Mouse (Mus musculus) liver, adult (tissue): ENCODE data around the gene Nmbr.

Experiments
- GATA4 ChIP-seq: IDR thresholded peaks from 2 replicates; pipeline ENCODE4 v1.6.1; 2014; ENCODE audit warnings: mild to moderate bottlenecking, low read length; ENCODE audit not compliant: insufficient replicate concordance

Nmbr gene

DNA sequence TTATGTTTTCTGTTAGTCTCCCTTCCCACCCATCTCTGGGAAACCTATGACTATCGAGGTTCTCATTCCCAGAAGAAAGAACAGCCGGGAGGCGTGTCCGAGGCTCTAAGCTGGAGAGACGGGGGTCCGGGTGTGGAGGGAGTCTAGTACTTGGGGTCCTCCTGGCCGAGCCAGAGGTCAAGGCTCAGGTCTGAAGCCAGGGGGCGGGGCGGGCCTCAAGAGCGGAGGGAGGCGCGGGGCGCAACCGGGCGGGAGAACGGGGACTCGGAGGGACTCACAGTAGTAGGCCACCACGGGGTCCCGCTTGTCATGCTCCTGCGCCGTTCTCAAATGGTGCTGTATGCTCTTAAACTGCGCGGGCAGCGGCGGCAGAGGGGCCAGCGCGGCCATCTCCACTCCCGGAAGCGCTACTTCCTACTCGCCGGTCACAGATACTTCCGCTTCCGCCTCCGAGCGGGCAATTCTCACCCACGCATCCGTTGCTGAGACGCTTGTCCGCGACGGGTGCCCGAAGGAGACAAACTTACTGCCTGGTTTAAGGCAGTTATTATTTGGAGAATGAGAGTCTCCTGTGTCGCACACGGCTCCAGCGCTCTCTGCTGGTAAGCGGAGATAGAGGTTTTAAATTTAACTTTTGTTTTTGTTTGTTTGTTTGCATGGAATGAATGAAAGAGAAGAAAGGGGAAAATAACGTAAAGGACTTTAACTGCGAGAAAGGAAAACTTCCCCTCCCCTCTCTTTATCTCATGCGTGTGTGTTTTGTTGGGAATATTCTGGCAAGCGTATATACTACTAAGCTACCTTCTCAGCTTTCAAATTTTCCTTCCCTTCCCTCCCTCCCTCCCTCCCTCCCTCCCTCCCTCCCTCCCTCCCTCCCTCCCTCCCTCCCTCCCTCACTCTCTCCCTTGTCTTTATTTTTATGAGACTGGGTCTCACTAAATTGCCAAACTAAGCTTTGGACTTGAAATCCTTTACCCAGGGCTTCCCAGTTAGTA, at the start of gene Nmbr, which contains the start of gene Vta1:
Nmbr (plus strand) TSS at position 520 of the 995 bp plus-strand sequence.
Vta1 (minus strand) TSS at position 489 of the 995 bp plus-strand sequence.
- TF ChIP-seq GATA4: peak; percentile 63; the same call in 1 of the 2 replicates

DNA sequence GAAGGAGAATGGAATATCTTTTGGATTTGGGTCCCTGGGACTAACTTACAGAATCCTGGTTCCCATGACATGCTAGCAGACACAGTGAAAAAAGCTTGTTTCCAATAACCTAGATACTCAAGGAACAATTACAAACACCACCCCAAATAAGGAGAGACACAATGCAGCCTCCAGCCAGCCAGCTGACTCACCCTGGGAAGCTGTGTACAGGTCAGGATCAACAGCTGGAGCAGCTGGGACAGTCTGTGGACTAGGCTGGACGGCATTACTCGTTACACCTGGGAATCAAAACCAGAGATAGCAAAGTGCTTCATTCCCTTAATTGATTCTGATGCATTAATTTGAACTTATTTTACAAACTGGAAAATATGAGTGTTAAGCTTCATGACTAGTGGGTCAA, 44.5 kb upstream of the Nmbr start:
- TF ChIP-seq GATA4: no peak

GRCm38 (mm10) chr10:14666147-14666546, 39.2 kb upstream of the Nmbr start:
- peak; percentile 90; the same call in 1 of the 2 replicates for TF ChIP-seq GATA4

GRCm38 (mm10) chr10:14685663-14686062, 19.7 kb upstream of the Nmbr start:
- TF ChIP-seq GATA4: no peak

GRCm38 (mm10) chr10:14688785-14689442, 16.5 kb upstream of the Nmbr start:
- TF ChIP-seq GATA4: no peak

DNA sequence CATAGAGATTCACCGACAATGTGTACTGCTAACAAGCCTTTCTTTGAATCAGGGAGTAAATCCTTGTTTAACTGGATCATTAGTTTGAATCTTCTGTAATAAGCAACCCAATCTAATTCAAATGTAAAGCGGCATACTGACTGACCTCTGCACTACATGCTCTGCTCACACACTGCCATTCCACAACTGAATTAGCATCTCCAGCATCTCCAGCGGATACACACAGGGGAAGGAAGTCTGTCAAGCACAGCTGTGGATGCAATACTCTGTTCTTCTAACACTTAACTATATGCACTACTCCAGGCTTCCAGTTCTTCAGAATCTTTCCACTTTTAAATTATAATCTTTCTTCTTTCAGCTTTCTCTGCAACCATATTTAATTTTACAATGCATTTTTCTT, 15.0 kb upstream of the Nmbr start:
- TF ChIP-seq GATA4: no peak

DNA sequence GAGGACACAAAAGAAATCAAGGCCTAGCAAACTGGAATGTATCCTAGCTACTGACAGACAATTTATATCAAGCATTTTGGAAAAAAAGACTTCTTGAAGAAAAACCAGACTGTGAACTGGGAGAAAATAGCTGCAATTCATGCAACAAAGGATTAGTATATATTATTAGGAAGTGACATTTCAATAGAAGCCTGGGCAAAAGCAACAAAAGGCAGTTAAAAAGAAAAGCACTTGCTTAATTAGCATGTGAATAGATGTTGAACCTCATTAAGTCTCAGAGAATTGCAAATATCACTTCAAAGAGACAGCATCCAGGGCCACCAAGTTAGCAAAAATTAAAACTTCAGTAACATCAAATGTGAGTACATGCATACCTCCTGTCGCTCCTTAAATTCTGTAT, 2.2 kb upstream of the Nmbr start:
- no peak for TF ChIP-seq GATA4

DNA sequence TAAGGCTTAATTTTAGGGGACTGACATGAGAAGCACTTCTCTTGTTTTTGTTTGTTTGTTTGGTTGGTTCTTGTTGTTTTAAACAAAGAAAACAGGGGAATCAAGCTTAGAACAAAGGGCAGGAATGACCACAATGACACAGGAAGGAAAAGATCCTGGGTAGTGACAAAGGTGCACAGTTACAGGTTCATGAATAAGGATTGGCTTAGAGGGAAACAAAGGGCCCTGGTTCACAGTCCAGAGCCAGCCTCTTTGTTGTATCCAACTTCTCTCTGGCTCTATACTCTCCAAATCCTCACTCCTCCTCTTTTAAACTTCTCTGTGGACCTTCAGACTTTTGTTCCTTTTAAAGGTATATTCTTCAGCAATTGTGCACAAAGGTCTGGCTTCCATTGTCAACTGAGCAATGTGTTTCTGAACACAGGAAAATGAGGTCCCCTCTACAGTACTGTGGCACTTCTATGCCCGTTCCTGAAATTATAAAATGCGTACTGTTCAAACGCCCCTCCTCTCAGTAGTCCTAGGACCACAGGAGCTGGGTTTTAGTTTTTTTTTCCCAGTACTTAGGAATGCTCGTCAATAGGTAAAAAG, 1.5 kb upstream of the Nmbr start:
- no peak for TF ChIP-seq GATA4

DNA sequence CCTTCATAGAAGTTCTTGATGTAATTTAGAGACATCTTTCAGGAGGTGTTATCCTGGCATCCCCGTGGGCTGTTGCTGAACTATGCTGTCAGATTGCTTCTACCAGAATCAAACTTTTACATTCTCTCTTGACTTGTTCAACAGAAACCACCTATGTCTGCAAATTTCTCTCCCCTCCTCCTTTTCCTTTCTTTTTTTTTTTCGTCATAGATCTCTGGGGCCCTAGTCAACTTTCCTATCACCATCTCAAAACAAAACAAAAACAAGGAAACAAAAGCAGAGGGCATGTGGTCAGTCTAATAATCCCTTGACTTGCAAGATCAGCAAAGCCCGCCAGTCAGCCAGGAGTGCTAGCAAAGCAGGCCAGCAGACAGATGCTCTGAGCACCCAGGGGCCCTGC, 12.7 kb downstream of the Nmbr start, which contains the start of gene Gje1:
Gje1 (minus strand) TSS at position 101 of the 400 bp plus-strand sequence.
- TF ChIP-seq GATA4: no peak

DNA sequence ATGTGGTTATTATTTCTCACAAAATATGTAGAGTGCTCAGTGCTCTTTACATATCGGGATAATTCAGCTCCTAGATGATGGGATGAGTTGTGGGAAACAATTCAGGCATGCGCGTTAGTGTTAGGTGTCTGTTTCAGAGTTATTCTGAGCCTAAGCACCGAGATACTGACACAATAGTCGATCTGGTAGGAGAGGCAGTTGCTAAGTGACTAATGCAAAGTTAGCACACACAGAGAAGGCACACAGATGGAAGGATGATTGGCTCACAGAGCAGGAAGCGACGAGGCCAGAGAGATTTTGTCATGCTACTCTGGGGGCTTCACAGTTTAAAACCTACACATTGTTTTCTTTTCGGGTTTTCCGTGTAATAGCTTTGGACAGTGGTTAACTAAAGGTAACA, 20.3 kb downstream of the Nmbr start:
- TF ChIP-seq GATA4: no peak

GRCm38 (mm10) chr10:14734285-14734684, 28.9 kb downstream of the Nmbr start:
- no peak for TF ChIP-seq GATA4

GRCm38 (mm10) chr10:14759665-14760558, 54.5 kb downstream of the Nmbr start:
- TF ChIP-seq GATA4: no peak

GRCm38 (mm10) chr10:14760618-14761017, 55.2 kb downstream of the Nmbr start:
- TF ChIP-seq GATA4: no peak

DNA sequence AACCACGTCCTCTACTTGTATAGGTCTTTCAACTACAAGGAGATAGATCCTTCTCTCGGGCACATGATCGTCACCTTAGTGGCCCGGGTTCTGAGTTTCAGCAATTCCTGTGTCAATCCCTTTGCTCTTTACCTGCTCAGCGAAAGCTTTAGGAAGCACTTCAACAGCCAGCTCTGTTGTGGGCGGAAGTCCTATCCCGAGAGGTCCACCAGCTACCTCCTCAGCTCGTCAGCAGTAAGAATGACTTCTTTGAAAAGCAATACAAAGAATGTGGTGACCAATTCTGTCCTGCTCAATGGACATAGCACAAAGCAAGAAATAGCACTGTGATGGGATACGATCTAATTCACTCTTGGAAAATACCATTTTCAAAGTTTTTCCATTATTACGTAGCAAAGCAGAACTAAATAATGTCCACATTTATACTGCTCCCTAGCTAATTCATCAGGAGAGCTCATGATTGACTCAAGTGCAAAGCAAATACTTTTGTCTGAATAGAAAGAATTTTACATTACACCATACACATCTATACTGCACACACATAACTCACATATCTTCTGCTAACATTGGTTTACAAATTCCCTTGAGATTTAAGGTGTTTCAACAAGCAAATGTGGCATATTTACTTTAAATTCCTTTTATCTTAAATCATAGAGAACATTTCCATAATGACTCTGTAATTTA, 65.0 kb downstream of the Nmbr start:
- TF ChIP-seq GATA4: no peak

DNA sequence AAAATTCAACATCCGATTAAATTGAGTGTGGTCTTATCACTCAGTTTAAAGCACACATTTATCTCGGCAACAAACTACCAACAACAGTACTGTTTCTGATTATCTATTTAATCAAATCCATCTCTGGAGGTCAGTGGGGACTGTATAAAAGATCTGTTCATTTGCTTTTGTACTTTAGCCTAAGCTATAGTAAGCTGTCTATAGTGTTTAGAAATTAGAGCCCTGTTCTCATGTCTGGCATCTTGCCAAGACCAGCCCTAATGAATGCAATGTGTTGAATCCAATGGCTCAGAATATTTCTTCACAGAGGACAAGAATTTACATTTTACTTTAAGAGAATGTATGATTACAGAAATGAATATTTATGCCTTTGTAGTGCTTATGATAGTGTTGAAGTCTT, 69.1 kb downstream of the Nmbr start:
- TF ChIP-seq GATA4: no peak
